Mouse (Mus musculus) fat pad, adult 2 months (tissue): ENCODE data around the gene Emilin3.
"Not testable (repeated sequence)": the region's sequence is repeated elsewhere in the genome, so short reads cannot be mapped to it uniquely, and the experiment has no call there.

Experiments used
- DNase-seq: peaks from one replicate; pipeline ENCODE4 v3.0.0-alpha.2; 2011; ENCODE audit warnings: low read depth, low spot score; ENCODE audit errors: extremely low read depth

Emilin3 gene

DNA sequence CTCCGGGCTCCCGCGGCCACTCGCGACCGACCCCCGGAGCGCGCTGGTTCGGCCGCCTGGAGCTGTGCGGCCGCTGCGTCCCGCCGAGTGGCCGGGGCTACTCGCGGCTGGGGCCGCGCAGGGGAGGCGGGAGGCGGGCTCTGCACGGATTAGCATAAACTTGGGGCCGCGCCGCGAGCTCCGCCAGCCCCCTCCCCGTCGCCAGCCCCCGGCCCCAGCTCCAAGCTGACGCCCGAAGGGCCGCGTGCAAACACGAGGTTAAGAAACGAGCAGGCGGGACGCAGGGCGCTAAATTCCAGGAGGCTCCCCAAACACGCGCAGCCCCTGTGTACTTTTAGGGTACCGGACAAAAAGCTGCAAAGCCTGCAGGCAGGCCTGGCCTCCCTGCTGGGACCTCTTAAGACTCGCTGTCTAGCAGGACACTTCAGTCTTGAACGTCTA, at the start of gene Emilin3:
Gene Emilin3 (minus strand): TSS at position 98 of the 441 bp plus-strand sequence.
- DNase-seq = no peak

DNA sequence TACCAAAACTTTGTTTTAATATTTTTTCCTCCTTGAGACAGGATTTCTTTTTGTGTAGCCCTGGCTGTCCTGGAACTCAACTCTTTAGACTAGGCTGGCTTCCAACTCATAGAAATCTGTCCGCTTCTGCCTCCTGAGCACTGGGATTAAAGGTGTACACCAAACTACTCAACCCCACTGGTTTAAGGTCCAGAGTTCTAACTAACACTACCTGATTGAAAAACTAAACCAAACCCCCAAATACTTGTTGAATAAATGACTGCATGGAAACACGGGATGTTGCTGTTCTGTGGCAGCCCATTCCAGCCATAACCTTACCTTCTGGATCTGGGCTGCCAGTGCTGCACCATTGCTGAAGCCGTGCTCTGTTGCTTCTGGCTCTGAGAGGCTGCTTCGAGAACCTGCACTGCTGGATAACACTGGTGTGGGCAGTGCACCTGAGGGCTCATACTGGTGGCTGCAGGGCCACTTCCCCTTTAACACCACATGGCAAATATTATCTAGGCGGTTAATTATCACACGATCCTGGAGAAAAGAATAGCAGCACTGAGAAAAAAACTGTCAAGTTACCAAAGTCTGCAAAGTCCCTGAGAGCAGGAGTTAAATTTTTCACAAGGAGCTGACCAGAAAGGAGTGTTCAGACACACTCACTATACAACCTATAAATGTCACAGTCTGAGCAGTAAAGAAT, 49.0 kb upstream of the Emilin3 start:
- DNase-seq = no peak

- DNase-seq = no peak
These were observed 47.8 kb upstream of the Emilin3 start for GRCm38 (mm10) chr2:160959901-160960300.

GRCm38 (mm10) chr2:160958737-160959136, 46.6 kb upstream of the Emilin3 start:
- no peak for DNase-seq

GRCm38 (mm10) chr2:160957801-160958200, 45.7 kb upstream of the Emilin3 start:
- not testable (repeated sequence) for DNase-seq

GRCm38 (mm10) chr2:160957307-160957706, 45.2 kb upstream of the Emilin3 start:
- not testable (repeated sequence) for DNase-seq

- no peak for DNase-seq
These were observed 43.2 kb upstream of the Emilin3 start for GRCm38 (mm10) chr2:160955331-160955730.

DNA sequence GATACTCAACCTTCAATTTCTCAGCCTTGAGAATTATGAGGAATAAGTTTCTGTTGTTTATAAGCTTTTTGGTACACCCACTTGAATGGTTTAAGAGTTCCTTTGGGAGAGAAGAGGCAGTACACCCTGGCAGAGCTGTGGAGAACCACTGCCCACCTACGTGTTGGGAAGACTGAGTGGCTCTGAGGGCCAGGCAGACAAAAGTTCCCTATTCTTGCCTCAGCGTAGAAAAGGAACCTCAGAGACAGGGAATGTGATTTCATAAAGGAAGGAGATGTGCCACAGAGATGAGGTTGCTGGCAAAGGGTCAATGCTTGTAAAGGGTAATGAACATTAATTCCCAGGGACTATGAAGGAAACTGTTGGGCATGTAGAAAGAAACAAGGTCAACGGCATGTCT, 42.4 kb upstream of the Emilin3 start:
- DNase-seq = no peak

DNA sequence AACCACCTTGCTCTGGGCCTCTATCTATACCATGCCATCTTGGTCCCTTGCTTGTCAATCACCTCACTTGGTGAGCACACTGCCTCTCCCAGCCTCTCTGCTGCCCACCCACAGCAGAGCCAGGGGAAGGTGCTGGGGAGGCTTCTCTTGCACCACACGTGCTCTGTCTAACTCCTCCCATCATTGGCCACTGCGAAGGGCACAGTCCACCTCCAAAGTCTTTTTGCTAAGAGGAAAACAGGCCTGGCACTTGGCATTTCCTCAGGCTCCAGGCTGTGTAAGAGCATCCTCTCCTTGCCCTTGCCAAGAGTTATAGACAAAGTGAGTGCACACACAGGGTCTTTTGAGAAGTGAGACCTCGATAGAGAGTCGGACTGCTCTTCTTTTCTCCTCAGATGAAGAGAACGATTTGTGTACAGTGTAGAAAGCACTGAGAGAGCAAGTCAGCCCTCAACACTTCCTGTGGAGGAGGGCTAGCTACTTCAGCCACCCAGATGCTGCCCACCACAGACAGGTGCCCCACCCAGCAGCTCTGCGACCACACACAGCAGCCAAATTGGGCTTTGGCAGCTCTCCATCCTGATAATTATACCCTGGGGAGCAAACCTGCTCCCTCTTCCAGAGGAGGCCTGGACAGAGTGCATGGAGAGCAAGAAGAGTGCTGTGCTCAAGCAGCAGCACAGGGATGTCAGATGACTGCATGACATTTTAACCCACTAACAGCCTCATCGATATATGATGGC, 41.2 kb upstream of the Emilin3 start:
- DNase-seq = no peak

DNA sequence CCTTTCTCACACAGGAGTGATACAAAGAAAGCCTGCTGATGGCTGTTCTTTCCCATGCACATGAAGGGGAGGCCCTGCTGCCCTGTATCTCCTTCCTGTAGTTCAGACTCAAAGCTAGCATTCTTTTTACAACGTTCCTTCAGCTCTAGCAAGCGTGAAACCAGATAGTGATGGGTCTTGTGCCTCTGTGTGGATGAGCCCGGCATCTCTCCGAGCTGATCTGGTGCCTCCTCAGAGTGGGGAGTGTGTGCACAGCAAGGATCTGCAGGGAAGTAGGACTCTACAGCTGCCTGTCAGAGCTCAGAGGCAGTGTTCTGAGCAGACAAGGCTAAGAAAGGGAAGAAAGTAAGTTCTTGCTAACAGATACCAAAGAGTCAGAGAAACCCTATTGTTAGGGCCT, 39.5 kb upstream of the Emilin3 start:
- DNase-seq = no peak

GRCm38 (mm10) chr2:160942443-160942842, 30.3 kb upstream of the Emilin3 start:
- no peak for DNase-seq

GRCm38 (mm10) chr2:160940930-160941709, 29.0 kb upstream of the Emilin3 start:
- DNase-seq = no peak

GRCm38 (mm10) chr2:160934451-160934850, 22.3 kb upstream of the Emilin3 start:
- DNase-seq = no peak

GRCm38 (mm10) chr2:160933890-160934289, 21.8 kb upstream of the Emilin3 start:
- DNase-seq = no peak

- no peak for DNase-seq
These were observed 20.9 kb upstream of the Emilin3 start for GRCm38 (mm10) chr2:160932981-160933380.

DNA sequence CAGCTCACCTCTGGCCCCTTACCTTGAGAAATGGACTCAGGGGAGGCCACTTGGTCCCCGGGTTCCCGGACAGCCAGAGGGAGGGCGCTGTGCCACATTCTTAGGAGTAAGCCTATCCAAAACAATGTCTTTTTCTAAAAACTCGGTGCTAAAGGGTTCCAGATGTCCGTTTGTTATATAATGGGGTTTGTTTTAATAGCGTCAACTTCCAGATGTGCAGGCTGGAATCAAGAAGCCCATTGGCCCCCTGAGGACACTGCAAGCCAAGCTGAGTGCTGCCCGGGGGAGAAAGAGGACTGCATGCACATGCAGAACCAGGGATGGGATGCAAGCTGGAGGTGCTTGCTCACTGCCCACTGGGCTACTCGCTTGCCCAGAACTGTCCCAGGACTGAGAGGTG, 20.2 kb upstream of the Emilin3 start:
- no peak for DNase-seq

GRCm38 (mm10) chr2:160931378-160931777, 19.2 kb upstream of the Emilin3 start:
- no peak for DNase-seq

GRCm38 (mm10) chr2:160925203-160925602, 13.1 kb upstream of the Emilin3 start:
- DNase-seq = no peak

DNA sequence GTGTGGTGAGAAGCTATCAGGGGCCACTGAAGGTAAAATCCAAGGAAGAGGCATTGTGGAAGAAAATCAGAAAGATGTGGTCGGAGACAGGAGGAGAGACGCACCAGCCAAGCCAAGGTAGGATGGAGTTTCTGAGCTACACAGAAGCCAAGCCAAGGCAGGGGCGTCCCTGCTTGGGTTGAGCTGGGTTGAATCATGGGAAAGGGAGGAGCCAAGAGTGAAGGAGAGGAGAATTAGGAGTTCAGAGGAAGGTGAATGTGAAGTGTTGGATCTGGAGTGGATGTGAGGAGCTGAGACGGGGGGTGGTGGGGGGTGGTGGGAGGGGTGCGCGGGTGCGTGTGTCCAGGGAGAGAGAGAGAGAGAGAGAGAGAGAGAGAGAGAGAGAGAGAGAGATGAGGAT, 9.2 kb upstream of the Emilin3 start:
- no peak for DNase-seq

DNA sequence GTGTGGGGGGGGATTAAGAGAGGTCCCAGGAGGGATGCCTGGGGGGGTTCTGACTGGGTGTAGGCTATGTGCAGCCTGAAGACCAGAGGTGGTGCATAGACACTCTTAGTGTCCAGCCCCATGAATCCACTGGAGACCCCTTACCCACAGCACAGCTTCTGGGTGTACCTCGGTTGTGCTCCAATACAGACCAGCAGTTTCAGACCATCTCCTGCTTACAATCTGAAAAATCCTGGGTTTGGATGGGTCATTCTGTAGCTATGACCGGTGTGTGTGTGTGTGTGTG, 6.7 kb upstream of the Emilin3 start:
- no peak for DNase-seq

- DNase-seq = no peak
These were observed 6.2 kb upstream of the Emilin3 start for GRCm38 (mm10) chr2:160918154-160918929.
